Mouse (Mus musculus): ENCODE data around the gene Foxq1.

Foxq1 gene

DNA sequence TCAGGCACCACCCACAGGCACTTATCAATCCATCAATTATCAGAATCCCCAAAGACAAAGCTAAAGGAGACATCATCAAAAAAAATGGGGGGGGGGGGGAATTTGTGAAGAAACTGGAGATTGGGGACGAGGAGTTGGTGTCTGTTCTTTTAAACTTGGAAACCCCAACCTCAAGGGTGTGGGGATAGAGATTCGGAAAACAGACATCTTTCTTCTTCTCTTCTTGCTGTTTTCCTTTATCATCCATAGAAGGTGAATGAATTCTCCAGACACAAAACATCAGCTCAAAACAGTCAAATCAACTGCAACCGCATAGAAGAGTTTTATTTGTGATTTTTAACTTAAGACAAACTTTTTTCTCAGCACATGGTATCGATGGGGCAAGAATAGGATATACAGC, at the start of gene Foxq1:
Gene Foxq1 (plus strand): TSS at position 301 of the 400 bp plus-strand sequence.
- no peak for DNase-seq (ENCODE audit: extremely low spot score, low read depth, low spot score)

DNA sequence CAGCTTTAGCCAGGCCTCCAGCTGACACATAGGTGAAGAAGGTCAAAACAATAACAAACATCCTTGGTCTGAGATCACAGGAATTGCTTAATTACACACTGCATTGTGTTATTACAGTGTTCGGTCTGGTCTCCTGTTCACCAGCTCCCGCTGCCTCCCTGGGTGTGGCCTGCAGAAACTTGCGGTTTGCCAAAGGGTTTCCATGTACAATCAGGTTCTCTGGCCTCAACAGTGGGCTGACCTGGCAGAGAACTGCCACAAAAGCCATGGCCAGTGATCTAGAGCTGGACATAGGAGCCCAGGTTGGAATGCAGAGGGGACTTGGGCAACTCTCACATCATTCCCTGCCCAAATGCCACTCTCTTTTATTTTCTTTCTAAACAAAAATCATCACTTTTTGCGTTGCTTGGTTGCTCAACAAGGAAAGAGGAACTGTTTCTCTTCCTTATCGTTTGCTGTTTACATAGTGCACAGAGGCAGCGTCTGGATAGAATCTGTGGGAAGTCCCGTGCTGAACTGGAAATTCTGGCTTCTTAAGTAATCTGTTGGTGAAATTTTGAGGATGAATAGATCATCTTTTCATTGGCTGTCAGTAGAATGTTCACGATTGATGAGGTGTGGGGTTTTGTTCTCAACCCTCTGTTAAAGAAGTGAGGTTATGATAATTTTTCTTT, 49.3 kb upstream of the Foxq1 start:
- no peak for DNase-seq (ENCODE audit: extremely low spot score, low read depth, low spot score)

GRCm38 (mm10) chr13:31515261-31515660, 40.7 kb upstream of the Foxq1 start:
- no peak for DNase-seq (ENCODE audit: extremely low spot score, low read depth, low spot score)

DNA sequence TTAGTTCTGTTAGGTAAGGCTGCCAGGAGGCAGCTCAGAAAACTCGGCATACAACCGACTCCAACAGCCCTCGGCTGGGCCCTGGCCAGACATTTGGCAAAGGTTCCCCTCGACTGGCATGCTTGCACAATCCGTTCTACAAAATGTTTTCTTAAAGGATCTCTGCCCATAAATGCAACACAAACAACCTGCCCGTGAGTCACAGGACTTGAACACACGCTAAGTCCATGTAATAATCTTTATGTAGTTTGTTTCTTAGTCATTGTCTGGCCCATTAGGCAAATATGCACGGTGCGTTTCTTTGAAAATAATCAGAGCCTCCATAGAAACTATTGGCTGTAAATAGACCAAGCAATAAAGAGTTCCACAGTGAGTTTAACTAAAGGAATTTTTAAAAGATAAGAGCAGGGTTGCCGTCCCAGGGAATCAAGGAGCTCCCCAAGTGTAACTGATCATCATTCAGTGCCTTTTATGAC, 37.5 kb upstream of the Foxq1 start:
- DNase-seq (ENCODE audit: extremely low spot score, low read depth, low spot score) = no peak

DNA sequence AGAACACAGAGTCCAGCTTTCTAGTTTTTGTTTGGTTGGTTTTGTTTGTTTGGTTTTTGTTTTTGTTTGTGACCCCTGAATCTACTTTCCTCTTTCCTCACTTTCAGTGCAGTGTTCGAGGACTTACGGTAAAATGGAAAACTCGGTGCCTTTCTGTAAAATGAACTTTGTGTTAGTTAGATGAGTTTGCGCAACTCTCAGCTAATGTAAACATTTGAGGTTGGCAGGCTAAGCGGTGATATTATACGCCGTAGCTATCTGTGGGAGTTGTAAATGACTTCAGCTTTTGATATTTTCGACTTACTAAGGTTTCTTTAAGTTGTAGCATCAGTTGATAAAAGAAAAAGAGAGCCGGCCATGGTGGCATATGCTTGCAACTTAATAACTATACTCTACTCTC, 37.0 kb upstream of the Foxq1 start:
- DNase-seq (ENCODE audit: extremely low spot score, low read depth, low spot score) = no peak

- no peak for DNase-seq (ENCODE audit: extremely low spot score, low read depth, low spot score)
Measured at GRCm38 (mm10) chr13:31524976-31525375, 31.0 kb upstream of the Foxq1 start.

DNA sequence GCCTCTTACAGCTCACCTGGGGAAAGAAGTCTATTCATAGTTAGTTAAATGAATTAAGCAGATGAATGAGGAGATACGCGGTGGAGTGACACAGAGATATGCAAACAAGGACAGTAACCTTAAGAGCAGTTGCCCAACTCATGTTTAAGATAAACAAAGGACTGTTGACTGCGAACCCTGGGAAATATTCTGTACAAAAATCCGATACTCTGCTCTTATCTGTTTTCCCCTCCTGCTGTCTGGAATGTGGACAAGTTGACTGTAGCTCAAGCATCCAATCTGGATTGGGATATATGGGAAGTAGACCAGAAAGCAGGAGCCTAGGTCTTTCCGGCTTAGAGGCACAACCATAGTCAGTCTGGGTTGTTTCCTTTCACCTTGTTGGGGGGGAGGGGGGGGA, 24.7 kb upstream of the Foxq1 start:
- no peak for DNase-seq (ENCODE audit: extremely low spot score, low read depth, low spot score)

- DNase-seq (ENCODE audit: extremely low spot score, low read depth, low spot score) = no peak
Measured at GRCm38 (mm10) chr13:31531651-31532061, 24.3 kb upstream of the Foxq1 start.

GRCm38 (mm10) chr13:31534726-31535125, 21.2 kb upstream of the Foxq1 start:
- no peak for DNase-seq (ENCODE audit: extremely low spot score, low read depth, low spot score)

DNA sequence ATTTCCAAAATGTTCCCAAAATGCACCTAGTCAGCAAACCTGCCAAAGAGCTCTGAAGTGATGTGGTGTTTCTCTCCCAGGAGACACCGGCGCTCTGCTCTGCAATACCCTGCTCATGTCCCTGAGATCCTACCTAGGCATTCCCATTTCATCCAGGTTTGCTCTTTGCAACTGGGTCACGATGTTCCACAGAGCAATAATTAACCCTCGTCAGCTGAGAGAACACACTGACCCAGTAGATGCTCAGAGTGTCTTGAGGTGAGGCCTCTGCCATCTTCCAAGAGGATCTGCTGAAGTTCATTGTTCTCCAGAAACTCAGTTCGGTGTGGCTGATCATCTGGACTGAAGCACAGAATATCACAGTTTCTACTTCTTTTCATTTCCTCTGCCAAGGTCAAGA, 12.9 kb upstream of the Foxq1 start:
- no peak for DNase-seq (ENCODE audit: extremely low spot score, low read depth, low spot score)

GRCm38 (mm10) chr13:31546784-31547183, 9.2 kb upstream of the Foxq1 start:
- no peak for DNase-seq (ENCODE audit: extremely low spot score, low read depth, low spot score)

- no peak for DNase-seq (ENCODE audit: extremely low spot score, low read depth, low spot score)
Measured at GRCm38 (mm10) chr13:31547204-31547603, 8.7 kb upstream of the Foxq1 start.

- DNase-seq (ENCODE audit: extremely low spot score, low read depth, low spot score) = no peak
Measured at GRCm38 (mm10) chr13:31547610-31548009, 8.3 kb upstream of the Foxq1 start.

DNA sequence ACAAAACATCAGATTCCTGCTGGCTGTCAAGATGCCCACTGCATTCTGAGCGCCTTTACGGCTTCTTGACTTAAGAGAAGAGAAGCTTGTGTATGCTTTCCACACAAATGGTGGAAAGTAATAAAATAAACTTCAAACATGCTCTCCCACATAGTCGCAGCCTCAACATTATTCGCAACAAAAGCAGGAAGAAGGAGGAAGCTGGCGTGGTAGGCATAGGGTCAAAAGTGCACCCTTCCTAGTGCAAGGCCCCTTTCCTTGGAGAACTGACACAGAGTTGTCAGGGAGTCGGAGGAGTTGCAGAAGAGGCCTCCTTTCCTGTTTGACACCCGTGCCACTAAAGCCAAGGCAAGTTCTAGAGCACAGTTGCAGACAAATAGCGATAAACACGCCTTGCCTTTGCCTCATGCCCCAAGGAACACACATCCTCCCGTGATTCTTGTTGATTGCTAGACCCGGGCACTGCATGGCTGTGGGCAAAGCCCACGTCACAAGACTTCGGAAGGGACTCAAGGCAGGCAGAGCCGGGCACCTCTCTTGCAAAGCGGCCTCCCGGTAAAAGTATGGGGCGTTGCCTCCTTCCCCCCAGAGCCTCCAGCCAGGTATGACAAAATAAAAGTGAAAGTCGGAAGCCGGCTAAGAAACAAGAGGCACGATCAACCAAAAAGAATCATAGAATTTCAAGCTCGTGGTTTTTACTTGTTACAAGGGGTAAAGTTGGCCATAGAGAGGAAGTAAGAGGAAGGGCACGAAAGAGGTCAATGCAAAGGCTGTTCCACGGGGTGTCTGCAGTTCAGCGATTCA, 1.2 kb downstream of the Foxq1 start:
- no peak for DNase-seq (ENCODE audit: extremely low spot score, low read depth, low spot score)

DNA sequence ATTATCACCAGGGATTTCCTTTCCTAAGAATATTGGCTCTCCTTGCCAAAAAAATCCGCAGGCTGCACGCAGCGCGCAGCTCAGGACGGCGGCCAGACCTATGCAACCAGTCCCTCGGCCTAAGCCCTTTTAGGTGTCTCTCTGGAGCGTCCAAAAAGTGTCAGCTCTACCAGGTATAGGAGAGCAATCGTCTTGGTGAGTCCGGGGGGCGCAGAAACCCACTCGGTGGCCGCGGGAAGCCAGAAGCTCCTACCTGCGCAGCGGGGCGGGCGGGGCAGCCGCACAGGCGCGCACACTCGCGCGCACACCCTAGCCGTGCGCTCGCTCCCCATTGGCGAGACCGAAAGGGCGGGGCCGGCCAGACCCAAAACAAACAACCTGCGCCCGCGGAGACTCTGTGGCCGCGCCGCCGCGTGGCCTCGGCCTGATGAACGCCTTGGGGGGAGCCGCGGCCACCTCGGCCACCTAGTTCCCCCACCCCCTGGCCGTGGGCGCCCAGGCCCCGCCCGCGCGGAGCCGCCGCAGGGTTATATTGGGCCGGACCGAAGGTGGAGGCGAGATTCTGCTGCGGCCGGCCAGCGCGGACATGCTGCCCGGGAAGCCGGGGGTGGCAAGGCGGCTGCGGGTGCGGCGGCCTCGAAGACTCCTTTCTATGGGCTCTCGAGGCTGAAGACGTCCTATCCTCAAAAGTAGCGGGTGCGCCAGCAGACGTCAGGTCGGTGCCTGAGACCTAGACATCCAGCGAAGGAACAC, 2.0 kb downstream of the Foxq1 start:
- no peak for DNase-seq (ENCODE audit: extremely low spot score, low read depth, low spot score)

- no peak for DNase-seq (ENCODE audit: extremely low spot score, low read depth, low spot score)
Measured at GRCm38 (mm10) chr13:31558521-31559418, 2.8 kb downstream of the Foxq1 start, which contains the start of gene A530084C06Rik. A530084C06Rik (minus strand) TSS chr13:31559333.

DNA sequence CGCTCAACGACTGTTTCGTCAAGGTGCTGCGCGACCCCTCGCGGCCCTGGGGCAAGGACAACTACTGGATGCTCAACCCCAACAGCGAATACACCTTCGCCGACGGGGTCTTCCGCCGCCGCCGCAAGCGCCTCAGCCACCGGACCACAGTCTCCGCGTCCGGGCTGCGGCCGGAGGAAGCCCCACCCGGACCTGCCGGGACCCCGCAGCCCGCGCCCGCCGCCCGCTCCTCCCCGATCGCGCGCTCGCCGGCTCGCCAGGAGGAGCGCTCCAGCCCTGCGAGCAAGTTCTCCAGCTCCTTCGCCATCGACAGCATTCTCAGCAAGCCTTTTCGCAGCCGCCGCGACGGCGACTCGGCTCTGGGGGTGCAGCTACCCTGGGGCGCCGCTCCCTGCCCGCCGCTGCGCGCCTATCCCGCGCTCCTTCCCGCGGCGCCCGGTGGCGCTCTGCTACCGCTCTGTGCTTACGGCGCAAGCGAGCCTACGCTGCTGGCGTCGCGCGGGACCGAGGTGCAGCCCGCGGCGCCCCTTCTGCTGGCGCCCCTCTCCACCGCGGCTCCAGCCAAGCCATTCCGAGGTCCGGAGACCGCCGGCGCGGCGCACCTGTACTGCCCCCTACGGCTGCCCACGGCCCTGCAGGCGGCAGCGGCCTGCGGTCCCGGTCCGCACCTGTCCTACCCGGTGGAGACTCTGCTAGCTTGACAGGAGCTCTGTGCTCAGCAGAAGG, 3.6 kb downstream of the Foxq1 start:
- DNase-seq (ENCODE audit: extremely low spot score, low read depth, low spot score) = no peak

GRCm38 (mm10) chr13:31564394-31564793, 8.5 kb downstream of the Foxq1 start:
- DNase-seq (ENCODE audit: extremely low spot score, low read depth, low spot score) = no peak

DNA sequence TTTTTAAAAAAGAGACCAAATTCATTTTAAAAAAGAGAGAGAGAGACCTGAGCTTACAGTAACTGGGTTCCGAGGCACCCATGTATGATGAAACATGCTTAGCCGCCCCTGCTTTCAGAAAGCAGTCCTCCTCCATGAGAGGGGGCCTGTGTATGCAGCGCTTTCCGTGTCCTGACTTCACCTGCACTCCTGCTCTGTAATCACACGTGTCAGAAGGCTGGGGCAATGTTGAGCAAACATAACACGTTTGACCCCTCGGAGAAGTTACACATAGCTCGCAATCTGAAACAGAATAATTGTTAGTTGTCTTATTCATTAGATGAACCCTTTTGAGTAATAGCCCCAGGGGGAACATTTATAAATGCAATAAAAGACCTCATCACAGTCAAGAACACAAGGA, 11.2 kb downstream of the Foxq1 start:
- DNase-seq (ENCODE audit: extremely low spot score, low read depth, low spot score) = no peak

Measured in hindlimb bud, embryonic 11.5 days (tissue).